Mouse (Mus musculus) left cerebral cortex, adult 18-20 months (tissue): ENCODE measurements around the gene Hemk1. TPM values are rescaled to one million over a fixed set of nuclear protein-coding genes. Genes with fewer than 3 reads are reported as not detected.

Experiments used
- DNase-seq, 2 experiments: peaks; one replicate each; pipeline ENCODE4 v3.0.0; 2021 to 2022; ENCODE audit warnings: low spot score in 2 of 2, mixed read lengths in 1 of 2
- long read RNA-seq, 2 experiments: library from polyadenylated mRNA; stranded (forward); transcript quantifications; one replicate each; pipeline ENCODE4 v2.0.0; 2021
- total RNA-seq, 2 experiments: library from RNA; stranded (reverse); gene quantifications; 2 replicates each; pipeline ENCODE4 v1.2.3; 2021

The Hemk1 gene
- 10 to 100 TPM; 14.7 to 16.8 TPM for total RNA-seq
- long read RNA-seq, experiment 1, partial matches to known transcripts, result 2 of 7 reads
- long read RNA-seq, experiment 1, other reads (novel, unspliced or antisense), result 5 of 7 reads
- long read RNA-seq, experiment 2, partial matches to known transcripts, result 0 of 6 reads
- long read RNA-seq, experiment 2, other reads (novel, unspliced or antisense), result 4 of 6 reads

DNA sequence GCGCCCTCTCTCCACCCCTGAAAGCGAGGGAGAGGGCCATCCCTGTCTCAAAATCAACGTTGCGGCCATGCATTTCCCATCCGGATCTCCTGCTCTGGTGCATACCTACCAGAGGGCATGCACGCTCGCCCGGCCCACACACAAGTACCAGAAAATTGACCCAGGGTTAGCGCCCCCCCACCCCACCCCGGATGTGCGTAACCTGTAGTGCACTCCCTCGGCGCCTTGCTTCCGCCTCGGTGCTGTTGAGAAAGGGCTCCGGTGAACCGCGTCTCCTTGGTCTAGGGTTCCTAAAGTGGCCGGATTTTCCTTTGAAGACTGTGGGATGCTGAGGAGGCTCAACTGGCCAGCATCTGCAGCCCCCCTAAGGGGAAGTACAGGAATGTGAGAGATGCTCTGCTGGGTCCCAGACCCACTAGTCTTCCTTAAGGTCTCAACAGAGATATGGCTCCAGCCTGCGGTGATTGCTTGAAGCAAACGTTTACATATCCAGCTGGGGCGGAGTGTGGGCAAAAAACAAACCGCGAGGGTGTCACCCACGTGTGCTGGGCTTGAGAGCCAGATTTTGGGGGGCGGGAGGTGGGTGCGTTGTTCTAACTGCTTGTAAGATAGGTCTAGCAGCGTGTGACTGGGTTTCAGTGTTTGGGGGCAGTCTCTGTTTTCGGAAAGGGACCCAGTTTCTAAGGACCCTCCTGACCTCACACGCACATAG, at the start of gene Hemk1:
TSS of gene Hemk1 (minus strand) at position 179 of the 712 bp plus-strand sequence.
- peak; percentile 78 to 80 for DNase-seq

DNA sequence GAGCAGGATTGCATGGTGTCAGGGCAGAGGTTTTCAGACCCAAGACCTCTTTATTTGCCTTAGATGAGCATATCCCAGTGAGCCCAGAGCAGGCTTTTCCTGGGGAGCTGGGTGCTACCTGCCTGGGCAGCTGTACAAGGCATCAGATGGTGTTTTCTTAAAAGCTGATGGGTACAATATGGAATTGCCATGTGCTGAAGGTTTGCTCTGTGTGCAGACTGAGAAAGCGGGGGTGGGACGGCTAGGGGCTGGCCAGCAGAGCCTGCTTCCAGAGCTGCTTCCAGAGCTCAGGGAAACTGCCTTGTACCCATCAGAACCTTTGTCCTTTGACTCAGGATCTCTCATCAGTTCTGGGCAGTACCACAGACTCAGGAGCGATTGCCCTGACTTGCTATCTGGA, 49.6 kb upstream of the Hemk1 start:
- DNase-seq, result no peak

DNA sequence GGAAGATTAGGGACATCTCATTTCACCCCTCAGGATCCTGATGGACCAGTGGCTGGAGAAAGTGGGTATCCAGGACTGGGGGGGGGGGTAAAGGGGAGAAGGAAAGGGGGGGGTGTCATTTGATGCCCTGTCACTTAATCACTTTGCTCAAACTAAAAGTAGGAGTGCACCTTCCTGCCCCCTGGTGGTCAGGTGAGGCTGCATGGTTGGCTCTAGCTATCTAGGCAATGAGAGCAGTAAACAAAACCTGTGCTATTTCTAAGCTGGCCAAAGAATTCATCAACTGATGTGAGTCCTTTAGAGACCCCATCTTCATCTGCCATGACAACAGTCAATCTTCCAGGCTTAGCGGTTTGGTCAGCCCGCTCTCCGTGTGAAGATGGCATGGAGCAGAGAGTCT, 48.6 kb upstream of the Hemk1 start:
- DNase-seq, result no peak

DNA sequence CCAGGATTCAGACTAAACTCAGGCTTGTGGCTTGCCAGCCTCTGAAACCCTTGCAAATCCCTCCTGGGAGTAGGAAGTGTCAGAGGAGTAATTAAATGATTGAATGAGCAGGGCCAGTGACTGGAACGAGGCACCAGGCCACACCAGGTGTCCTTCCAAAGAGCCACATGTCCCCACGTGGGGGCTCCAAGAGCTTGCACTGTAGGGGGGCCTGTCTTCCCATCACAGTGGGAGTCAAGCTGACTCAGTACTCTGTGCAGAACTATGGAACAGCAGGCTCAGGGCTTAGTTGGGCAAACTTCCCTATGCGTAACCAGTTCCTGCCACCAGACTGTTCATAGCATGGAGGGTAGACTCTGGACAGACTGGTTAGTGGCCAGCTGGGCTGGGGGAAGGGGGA, 46.2 kb upstream of the Hemk1 start:
- DNase-seq, result no peak

DNA sequence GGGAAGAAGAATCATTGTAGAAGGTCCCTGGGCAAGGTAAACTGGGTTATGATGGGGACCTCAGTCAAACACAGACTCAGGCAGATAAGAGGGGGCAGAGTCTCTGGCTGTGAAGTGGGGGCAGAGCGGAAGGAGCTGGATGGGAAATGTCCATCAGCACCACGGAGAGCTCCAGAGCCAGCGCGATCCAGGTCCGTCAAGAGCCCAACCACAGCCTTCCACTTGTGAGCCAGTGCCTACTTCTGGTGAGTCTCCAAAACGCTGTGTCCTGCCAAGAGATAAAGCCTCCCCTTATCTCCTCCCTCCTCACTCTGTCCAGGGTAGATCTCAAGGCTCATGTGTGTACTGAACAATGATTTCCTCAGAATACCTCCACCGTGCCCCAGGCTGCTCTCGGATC, 43.6 kb upstream of the Hemk1 start:
- DNase-seq, result no peak

DNA sequence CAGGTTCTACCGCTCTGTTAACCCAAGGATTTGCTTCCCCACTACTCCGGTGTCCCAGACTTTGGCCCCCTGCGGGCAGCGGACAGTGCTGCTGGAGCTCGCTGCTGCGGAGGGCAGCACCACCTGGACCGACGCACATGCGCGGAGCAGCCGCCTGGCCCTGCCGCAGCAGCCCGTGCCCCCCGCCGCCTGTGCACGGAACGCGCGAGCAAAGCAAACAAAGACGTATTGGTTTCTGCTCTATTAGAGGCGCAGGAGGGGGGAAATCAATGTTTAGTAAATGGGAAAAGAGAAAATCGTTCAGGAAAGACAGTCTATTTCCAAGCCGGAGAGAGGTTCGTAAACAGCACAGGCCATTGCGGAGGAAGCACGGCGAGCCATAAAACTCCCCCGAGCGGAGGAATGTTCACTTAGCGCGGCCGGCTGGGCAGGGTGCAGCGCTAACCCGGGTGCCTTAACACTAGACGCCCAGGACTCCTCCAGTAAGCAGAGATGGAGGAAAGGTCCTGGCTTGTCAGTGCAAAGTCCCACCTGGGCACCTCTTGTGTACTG, 39.9 kb upstream of the Hemk1 start:
- DNase-seq, result peak in 1 of 2 experiments; percentile 26

DNA sequence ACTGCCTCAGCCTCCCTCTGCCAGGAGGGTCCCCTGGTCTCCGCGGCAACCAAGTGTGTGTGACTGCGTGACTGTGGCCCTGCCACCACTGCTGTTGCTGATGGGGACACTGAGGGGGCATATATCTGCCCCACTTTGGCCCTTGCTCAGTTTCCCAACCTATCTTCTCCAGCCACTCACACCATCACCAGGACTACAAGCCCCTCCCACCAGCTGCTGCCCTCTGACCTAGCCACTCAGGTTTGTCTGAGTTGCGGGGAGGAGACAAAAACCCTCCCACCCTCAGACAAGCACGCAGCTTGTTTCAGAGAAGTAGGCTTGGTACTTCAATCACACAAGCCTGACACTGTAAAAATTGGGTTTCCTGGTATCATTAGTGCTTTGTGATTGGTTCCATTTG, 37.3 kb upstream of the Hemk1 start:
- no peak for DNase-seq

DNA sequence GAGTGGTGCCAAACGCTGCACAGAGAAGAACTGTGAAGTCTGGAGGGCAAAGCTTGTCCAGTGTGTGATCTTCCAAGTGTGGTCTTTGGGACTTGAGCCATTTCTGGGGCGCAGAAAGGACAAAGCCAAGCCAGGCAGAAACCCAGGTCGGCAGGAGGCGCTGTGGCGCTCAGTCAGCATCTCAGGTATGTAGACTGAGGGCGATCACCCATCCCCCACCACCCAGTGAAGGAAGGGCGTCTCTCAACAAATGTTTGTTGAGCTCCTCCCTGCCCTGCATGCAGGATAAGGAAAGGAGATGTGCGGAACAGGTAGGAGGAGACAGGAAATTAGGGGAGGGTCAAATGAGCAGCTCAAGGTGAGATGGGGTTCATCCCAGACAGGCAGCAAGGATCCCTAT, 36.5 kb upstream of the Hemk1 start:
- DNase-seq, result no peak

DNA sequence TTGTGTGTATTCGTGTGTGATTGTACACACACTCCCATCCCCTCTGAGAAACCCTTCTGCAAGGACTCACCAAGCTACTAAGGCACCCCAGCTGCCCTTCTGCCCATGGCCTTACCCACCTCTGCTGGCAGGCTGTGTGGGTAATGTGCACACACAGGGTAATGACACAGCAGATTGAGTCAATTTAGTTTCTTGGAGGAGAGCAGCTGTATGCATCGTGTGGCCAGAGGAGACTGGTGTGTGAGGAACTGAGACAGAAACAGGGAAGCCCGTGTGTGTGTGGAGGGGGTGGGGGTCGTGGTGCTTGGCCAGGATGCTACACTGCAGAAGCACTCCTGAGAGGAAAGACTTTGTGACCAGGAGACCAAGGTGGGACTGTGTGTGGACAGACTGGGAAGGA, 34.3 kb upstream of the Hemk1 start:
- no peak for DNase-seq

DNA sequence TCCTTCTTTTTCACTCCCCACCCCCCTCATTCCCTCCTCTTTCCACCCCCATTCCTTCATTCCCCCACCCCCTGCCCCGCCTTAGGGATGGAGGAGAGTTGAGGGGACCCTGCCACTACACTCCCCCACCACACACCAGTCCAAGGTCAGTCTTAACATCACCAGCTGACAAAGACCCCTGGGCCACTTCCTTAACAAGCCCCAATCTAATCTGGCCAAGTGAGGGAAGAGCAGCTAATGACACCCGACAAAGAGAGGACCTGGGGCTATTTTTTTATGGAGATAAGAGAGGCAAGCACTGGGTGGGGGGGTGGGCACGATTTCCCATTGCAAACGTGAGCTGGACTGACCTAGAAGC, 31.9 kb upstream of the Hemk1 start:
- DNase-seq, result no peak

DNA sequence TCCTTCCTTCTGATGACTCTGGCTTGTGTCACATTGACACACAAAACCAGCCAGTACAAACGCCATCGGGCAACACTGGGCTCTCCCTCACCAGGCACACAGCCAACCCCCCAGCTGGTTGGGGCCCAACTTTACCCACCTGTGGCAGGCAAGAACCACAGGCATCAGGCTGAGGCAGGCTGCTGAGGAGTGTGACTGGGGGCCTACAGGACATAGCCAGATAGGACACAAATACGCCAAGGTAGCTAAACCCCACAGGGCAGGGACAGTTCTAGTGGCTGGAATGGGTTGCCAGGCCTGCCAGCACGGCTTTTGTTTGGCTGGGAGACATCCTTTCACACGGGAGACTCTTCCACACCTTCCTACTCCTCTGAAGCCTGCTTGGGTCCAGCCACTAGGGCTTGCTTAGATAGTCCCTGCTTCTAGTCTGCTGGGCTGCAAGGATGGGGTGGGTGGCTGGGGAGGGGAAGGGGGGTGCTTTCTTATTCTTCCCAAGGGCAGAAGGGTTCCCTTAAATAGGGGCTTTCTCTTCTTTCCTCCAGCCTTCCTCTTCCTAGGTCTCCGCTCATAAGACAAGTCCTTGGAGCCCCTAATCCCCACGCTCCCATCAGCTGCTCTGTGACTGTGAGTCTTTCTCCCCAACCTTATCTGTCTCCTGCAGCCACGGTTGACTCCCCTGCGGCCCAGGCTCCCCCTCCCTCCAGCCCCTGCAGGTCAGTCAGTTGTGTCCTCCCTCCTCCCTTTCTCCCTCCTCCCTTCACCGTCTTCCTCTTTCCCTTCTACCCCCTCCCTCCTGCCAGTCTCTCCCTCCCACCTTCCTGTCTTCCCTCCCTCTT, 31.3 kb upstream of the Hemk1 start:
- DNase-seq, result no peak

DNA sequence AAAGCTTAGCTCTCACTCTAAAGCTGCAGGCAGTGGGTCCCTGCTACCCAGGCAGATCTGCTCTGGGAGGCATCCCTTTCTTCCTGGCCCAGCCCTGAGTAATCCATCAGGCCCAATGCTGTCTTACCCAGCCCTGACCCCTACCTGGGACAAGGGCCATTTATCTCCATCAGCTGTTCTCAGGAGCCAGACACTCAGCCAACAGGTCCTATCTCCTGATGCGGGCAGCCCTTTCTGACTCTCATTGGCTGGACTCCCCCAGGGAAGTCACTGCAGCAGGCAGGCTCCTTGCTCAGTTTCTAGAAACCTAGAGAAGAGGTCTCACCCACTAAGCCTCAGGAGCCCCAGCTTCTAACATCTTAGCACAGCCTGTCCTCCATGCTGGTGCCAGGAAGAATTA, 30.2 kb upstream of the Hemk1 start:
- DNase-seq, result no peak

DNA sequence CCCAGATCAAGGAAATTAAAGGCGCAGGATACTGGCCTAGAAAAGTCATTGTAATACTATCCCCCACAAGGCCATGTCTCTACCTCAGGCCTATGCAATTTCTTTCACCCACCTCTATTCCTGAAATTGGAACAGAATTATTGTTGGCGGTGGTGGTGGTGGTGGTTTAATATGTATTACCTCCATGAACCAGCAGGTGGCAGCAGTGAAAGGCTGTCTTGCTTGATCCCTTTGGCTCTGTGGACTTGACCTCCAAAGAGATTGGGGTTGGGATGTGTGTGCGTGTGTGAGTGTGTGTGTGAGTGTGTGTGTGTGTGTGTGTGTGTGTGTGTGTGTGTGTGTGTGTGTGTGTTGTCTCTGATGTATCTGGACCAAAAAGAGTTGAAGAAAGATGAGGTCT, 28.5 kb upstream of the Hemk1 start:
- peak; percentile 45 to 67 for DNase-seq

DNA sequence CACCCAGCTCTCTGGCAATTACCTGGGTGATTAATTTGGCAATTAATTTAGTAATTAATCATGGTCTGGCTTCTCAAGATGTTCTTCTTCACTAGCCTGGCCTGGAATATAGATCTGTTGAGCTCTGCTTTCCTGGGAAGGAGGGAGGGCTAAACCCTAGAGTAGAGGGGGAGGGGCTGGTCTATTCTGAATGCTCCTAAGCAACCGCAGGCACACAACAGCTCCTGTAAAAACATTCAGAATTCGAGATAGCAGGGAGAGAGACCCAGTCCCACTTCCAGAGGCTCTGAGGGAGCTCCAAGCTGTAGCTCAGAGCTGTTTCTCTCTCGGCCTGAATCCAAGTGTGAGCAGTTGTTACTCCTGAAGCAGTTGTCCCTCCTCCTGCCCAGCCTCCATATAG, 22.8 kb upstream of the Hemk1 start:
- DNase-seq, result no peak

DNA sequence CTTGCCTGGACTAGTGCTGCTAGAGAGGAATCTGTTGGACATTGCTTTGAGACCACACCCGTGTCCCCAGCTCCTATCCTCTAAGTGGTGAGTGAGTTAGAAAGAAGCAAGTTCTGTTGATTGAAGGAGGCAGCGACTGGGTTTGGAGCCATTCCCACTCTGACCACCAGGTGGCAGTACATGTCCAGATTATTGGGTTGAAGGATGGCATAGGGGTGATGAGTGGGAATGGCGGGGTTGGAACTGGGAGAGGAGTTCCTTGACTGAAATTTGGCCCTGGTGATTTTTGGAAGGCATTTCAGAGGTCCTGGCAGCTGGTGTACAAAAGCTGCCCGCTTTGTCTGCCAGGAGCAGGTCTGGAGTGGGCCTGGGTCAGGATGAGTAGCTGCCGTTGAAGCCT, 19.5 kb upstream of the Hemk1 start:
- peak; percentile 79 to 90 for DNase-seq

DNA sequence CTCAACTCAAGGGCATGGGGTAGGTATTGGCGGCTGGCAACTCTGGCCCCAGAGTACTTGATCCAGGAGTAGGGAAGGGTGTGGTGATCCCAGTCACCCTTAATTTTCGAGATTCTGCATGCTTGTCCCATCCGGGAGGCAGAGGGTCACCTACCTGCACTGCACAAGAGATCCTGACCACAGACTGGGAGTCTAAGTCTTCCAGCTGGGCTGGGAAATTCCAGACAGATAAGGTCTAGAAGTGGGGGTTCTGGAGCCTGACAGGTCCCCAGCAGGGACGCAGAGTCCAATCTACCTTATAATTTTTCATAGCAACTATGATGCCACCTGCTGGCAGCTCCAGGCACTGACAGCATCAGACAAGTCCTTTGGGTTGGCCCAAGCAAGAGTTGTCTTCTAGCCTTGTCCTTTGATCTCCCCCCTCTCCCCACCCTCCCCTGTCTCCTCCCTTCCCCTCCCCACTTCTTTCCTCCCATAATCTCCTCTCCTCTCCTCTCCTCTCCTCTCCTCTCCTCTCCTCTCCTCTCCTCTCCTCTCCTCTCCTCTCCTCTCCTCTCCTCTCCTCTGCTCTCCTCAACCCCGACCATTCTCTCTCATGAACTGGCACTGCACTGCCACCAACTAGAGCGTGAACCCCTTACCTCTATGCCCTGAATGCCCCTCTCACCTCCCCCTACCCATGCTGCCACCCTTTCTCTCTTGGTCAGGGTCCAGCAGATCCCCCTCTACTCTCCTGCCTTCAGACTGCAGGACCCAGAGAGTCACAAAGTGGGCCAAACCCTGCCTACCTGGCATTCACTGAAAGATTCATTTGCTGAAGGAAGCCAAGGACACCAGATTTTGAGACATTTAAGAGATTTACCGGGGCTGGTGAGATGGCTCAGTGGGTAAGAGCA, 18.0 kb upstream of the Hemk1 start:
- peak; percentile 65 to 68 for DNase-seq

DNA sequence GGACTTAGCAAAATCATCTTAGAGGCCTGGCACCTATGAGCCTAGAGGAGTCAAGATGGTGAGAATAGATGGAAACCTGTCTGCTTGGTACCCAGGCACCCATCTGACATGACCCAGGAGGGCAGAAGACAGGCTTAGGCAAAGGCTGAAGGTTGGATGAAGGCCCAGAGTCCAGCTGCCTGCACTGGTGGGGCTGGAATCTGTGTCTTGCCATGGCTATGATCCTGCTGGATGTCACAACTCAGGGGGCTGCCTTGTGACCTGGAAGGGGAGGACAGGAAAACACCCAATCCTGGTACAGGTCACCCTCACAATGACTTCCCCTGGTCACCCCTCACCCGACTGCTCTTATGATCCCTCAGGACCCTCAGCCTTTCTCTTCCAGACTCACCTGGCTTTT, 16.7 kb upstream of the Hemk1 start:
- no peak for DNase-seq

DNA sequence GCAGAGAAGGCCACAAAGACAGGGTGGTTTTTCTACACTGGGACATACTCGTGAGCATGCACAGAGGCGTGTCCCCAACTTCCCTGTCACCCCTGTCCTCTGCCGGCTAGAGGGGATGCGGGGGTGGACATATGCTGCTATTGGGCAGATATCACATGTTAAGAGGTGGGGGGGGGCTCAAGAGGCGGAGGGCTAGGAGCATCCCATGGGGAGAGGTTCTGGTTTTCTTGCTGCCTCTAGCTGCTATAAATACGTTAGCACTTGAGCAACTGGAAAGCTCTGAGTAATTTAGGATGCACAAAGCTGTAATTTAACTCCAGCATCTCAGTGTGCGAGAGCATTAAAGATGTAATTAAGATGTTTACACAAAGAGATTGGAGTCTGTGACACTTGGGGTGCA, 11.2 kb upstream of the Hemk1 start:
- DNase-seq, result no peak

DNA sequence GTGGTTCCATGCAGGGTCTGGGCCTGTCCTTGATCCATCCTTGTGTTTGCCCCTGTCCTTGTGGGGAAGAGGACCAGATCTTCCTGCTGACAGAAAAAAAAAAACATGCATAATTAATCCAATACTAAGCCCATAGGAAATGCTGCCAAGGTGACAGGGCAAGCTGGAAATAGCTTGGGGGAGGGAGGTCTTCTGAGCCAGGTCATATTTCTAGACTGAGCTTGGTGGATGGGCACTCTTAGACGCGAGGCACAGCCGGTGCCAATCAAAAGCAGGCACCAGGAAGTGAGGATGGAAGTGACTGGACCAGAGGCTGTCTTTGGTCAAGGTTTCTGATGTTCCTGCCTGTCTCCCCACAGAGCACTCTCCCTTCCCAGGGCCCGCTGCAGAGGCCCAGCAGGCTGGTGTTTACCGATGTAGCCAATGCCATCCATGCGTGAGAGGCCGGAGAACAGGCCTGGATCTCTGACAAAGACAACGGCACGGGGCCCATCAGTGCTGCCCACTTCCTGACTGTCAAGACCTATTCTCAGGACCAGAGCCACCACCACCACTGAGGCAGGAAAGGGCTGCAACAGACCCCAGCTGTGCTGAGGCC, 9.5 kb upstream of the Hemk1 start:
- no peak for DNase-seq

DNA sequence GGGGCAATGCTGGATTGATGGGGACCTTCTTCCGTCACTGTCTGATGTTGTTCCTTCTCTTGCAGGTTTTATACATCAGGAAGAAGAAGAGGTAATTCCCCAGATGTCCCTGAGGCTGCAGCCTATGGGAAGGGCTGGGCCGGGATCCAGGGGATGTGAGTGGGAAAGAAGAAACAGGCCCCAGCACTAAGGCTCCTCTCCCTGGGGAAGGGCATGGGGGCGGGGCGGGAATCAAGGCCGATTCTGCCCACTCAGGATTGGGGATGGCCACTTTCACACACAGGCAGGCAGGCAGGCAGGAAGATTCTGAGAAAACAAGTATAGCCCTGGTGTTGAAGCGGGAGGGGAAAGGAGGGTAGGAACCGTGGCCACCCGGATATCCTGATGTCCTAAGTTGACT, 7.9 kb upstream of the Hemk1 start:
- DNase-seq, result no peak

DNA sequence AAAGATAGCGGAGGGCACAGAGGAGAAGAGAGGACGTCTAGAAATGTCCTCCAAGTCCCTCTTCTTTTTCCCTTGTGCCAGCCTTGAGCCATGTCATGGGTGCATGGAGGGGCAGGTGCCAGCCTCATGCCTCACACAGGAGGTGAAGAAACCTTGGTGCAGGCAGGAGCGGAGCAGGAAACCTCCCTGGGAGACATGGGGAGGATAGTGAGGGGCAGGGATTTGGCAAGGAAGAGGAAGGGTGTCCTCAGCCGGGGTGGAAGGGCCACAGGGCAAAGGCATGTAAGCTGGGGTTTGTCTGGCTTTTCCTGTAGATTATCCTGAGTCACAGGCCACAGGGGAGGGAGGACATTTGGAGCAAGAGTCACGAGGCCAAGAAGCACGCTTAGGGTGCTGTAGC, 5.9 kb upstream of the Hemk1 start:
- no peak for DNase-seq
